Mouse (Mus musculus): Measurements from ENCODE around the gene Dip2b.

Gene Dip2b

GRCm38 (mm10) chr15:100175176-100175575, 136.7 kb downstream of the Dip2b start:
- in situ Hi-C loops (cut with MboI, MseI): no loop called here

- in situ Hi-C loops (cut with MboI, MseI): no loop called here
Measured at GRCm38 (mm10) chr15:100177167-100177566, 138.7 kb downstream of the Dip2b start.

- in situ Hi-C loops (cut with MboI, MseI): no loop called here
Measured at GRCm38 (mm10) chr15:100177575-100177974, 139.1 kb downstream of the Dip2b start.

GRCm38 (mm10) chr15:100178487-100178886, 140.0 kb downstream of the Dip2b start:
- in situ Hi-C loops (cut with MboI, MseI): no loop called here

- in situ Hi-C loops (cut with MboI, MseI): no loop called here
Measured at GRCm38 (mm10) chr15:100179685-100180084, 141.2 kb downstream of the Dip2b start.

GRCm38 (mm10) chr15:100180221-100180620, 141.8 kb downstream of the Dip2b start:
- in situ Hi-C loops (cut with MboI, MseI): no loop called here

- in situ Hi-C loops (cut with MboI, MseI): no loop called here
Measured at GRCm38 (mm10) chr15:100181841-100182240, 143.4 kb downstream of the Dip2b start.

GRCm38 (mm10) chr15:100182526-100183280, 144.2 kb downstream of the Dip2b start:
- in situ Hi-C loops (cut with MboI, MseI): no loop called here

- in situ Hi-C loops (cut with MboI, MseI): no loop called here
Measured at GRCm38 (mm10) chr15:100183510-100183909, 145.0 kb downstream of the Dip2b start.

- in situ Hi-C loops (cut with MboI, MseI): no loop called here
Measured at GRCm38 (mm10) chr15:100184821-100185496, 146.5 kb downstream of the Dip2b start.

GRCm38 (mm10) chr15:100186234-100186633, 147.8 kb downstream of the Dip2b start:
- in situ Hi-C loops (cut with MboI, MseI): no loop called here

- in situ Hi-C loops (cut with MboI, MseI): no loop called here
Measured at GRCm38 (mm10) chr15:100186882-100187672, 148.6 kb downstream of the Dip2b start.

- in situ Hi-C loops (cut with MboI, MseI): no loop called here
Measured at GRCm38 (mm10) chr15:100188542-100188941, 150.1 kb downstream of the Dip2b start.

GRCm38 (mm10) chr15:100188962-100189404, 150.5 kb downstream of the Dip2b start:
- in situ Hi-C loops (cut with MboI, MseI): no loop called here

- in situ Hi-C loops (cut with MboI, MseI): no loop called here
Measured at GRCm38 (mm10) chr15:100190083-100190482, 151.6 kb downstream of the Dip2b start.

- in situ Hi-C loops (cut with MboI, MseI): no loop called here
Measured at GRCm38 (mm10) chr15:100198983-100199745, 160.7 kb downstream of the Dip2b start.

- in situ Hi-C loops (cut with MboI, MseI): no loop called here
Measured at GRCm38 (mm10) chr15:100199790-100200189, 161.3 kb downstream of the Dip2b start.

GRCm38 (mm10) chr15:100201806-100202205, 163.3 kb downstream of the Dip2b start:
- in situ Hi-C loops (cut with MboI, MseI): no loop called here

- in situ Hi-C loops (cut with MboI, MseI): no loop called here
Measured at GRCm38 (mm10) chr15:100202431-100203015, 164.1 kb downstream of the Dip2b start.

- in situ Hi-C loops (cut with MboI, MseI): no loop called here
Measured at GRCm38 (mm10) chr15:100204574-100204973, 166.1 kb downstream of the Dip2b start.

GRCm38 (mm10) chr15:100210013-100210412, 171.5 kb downstream of the Dip2b start:
- in situ Hi-C loops (cut with MboI, MseI): no loop called here
